Mouse (Mus musculus): ENCODE data around the gene Manbal.

DNA sequence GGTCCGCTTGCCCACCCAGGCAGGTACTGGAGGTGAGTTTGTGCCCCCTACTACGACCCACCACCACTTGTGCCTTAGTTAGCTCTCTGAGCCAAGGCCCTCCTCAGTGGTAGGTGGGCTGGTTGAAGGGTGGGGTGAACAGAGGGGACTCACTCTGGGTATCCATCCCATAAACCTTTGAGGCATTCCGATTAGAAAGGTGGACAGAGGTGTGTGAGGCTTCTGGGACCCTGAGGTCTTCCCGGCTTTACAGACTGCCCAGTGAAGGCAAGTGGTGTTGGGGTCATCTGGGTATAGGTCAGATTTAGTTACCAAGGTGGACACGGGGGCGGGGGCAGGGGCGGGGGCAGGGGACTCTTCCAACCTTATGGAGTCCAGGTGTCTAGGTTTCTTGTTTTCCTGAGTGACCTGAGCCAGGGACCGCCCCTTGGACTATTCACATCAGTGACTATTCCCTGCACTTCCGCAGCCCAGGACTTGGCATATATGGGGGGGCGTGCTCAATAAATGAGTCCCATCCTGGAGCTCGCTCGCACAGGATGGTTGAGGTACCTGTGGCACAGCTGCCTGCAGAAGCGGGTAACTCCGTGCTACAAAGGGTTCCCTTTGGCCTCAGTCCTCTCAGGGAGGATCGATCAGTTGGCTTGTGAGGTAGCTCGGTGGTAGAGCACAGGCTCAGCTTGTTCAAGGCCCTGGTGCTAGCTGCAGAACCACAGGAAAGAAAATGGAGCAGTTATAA lies 57.7 kb downstream of the Manbal start:
- no peak for TF ChIP-seq POLR2A (IDR thresholded peaks at IDR 0.05; ENCODE audit: extremely low read depth, insufficient read depth, low read length)
- no peak for TF ChIP-seq CTCF (IDR thresholded peaks at IDR 0.05; ENCODE audit: extremely low read depth, insufficient read depth, low read length)
